Mouse (Mus musculus) kidney, adult 18-20 months (tissue): Measurements from ENCODE around the gene Ddr1.
A peak's percentile ranks its signal among the peaks of the same experiment; 100 is the strongest.

Source experiments
- DNase-seq: peaks from one replicate; pipeline ENCODE4 v3.0.0; 2021

The Ddr1 gene

GRCm38 (mm10) chr17:35719616-35720339 lies 15.4 kb upstream of the Ddr1 start:
- DNase-seq: no peak

GRCm38 (mm10) chr17:35717080-35717479 lies 12.7 kb upstream of the Ddr1 start:
- no peak for DNase-seq

DNA sequence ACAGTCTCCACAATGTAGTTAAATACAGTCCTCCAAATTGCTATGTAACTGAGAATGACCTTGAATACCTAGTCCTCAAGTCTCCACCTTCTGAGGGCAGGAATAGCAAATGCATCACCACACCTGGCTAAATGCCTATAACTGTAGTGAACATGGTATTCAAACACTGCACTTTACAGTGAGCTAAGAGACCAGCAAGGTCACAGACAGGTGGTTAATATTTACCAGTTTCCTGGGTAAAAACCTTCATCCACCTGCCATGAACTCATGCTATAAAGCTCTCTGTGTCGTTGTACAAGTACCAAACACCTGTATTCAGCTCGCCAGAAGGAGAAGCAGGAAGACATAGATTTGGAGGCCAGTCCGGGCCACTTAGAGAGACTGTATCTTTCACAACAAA lies 11.7 kb upstream of the Ddr1 start:
- no peak for DNase-seq

- peak; percentile 77 for DNase-seq
These were observed 6.4 kb upstream of the Ddr1 start for GRCm38 (mm10) chr17:35710705-35711347.

DNA sequence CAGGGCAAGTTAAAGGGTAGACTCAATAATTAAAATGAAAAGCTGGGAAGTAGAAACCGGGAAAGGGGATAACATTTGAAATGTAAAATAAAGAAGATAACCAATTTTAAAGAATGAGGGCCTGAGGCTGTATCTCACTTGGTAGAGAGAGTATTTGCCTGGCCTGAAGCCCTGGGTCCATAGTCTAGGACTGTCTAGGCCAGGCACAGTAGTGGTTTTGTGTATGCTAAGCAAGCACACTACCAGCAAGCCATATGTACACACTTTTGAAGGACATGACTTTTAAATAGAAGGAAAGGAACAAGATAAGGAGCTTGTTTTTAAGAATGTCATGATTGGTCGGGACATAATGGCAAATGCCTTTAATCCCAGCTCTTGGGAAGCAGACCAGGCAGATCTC lies 4.2 kb upstream of the Ddr1 start:
- no peak for DNase-seq

DNA sequence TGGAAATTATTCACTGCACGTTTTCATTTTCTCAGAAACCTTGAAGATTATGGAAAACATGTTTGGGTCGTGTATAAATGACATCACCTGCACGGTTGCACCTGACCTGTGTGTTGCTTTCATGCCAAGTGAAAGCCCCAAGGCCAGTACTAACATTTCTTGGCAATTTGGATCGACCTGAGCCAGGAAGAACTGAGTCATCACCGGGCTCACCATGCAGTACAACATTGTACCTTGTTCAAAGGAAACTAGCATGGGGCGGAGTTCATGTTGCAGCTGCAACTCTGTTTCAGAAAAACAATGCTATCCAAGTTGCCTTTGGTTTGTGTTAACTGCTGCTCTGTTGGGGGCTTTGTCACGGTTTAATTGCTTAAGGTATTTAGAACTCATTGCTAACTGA lies 3.5 kb upstream of the Ddr1 start:
- peak; percentile 46 for DNase-seq

GRCm38 (mm10) chr17:35705836-35706235 lies 1.4 kb upstream of the Ddr1 start:
- peak; percentile 59 for DNase-seq

DNA sequence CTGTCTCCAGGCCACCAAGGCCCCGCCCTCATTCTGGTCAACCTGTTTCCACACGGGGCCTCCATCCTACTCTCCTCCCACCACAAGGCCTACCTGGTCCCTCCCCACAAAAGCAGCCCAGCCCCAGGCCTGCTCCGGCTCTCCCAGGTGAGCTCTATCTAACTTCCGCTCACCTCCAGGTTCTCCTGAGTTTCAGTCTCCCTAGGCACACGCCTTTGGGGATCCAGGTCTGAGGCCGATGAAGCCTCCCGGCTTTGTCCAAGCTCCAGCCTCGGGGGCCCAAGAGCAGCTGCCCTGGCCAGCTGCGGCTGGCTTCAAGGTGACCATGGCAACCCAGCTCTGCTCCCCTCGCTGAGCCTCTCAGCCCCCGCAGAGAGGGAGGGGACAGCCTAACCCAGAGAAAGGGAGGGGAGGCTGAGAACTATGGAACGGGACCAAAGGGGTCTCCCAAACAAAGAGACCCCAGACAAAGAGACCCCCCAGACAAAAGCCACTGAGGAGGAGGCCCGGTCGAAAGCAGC lies 610 bp downstream of the Ddr1 start:
- peak; percentile 64 for DNase-seq

GRCm38 (mm10) chr17:35703065-35703464 lies 1.4 kb downstream of the Ddr1 start:
- no peak for DNase-seq

DNA sequence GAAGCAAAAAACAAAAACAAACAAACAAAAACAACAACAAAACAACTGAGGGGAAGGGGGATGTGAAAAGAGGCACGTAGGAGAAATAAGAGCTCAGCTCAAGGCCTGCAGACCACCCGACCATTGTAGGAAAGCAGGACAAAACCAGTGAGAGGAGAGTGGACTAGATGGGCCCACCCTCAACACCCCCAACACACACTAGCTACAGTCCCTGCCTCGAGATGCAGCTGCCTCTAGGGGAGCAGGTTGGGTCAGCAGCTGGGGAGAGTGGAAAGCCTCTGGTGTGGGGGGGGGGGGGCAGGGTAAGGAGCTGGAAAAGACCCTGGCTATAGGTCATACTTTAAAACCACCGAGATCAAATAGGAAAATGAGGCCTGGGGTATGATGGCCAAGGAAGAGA lies 1.8 kb downstream of the Ddr1 start:
- DNase-seq: no peak

DNA sequence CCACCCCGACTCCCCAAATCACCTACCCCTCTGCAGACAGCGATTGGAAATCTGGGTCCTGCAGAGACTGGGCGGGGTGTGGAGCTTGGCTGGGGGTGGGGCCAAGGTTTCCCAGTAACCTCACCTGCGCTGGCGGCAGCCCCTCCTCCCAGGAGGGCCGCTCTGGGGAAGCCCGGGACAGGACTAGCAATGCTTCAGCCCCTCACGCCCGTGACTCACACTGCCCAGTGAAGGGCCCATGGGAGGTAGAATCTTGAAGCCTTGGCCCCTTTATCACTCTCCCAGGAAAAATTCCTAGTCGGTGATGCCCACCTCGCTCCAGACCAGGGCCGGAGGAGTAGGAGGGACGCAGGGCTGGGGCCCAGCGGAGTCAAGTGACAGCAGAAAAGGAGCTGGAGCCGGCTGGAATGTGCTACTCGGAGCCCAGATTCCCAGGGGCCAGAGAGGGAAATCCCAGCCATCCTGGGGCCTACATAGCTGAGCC lies 2.4 kb downstream of the Ddr1 start:
- peak; percentile 86 for DNase-seq

DNA sequence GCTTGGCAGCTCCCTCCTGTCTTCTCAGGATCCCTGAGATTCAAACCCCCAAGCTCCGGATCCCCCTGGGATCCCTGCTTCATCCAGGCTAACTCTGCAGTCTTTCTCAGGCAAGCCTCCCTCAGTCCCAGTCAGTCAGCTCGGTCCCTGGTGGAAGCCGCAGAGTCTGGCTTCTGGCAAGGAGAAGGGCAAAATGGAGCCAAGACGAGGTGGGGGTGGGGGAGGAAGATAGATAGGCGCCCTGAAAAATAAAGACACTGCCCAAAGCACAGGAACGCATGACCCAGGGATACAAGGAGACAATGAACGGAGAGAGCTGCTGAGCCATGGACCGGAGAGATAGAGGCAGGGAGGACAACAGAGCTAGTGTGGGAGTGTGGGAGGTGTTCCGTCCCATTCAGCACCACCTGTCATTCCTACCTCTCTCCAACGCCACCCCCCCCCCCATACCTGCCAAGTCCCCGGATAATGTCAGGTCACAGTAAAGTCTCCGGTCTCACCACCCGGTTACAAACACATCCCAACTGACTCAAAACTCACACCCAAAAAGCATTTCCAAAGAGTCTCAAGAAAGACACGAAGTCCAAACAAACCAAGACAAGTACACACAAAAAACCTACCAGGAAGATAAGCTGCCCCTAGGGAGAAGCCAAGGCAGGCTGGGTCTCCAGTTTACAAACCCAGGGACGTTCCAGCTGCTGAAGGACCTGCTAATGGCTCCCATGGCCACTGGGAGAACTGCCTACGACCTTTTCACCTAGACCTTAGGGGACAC lies 3.0 kb downstream of the Ddr1 start:
- DNase-seq: peak; percentile 54

- DNase-seq: peak; percentile 90
These were observed 4.0 kb downstream of the Ddr1 start for GRCm38 (mm10) chr17:35700371-35700961.

DNA sequence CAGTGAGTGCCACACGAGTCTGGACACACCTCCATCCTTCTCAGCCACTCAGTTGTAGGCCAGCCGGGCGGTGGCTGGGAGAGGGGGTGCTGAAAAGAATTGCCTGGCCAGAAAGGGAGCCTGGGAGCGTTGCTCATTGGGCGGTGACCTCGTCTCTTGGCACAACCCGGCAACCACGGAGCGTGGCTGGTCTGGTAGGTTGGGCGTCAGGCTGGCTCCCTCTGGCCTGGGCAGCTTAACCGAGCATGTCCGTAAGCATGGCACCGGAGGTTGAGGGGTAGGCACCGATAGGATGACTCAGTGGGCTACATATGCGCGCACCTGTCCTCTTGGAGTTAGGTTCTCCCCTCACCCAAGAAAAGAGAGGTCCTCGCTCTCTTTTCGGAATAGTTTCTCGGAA lies 4.5 kb downstream of the Ddr1 start:
- peak; percentile 85 for DNase-seq

DNA sequence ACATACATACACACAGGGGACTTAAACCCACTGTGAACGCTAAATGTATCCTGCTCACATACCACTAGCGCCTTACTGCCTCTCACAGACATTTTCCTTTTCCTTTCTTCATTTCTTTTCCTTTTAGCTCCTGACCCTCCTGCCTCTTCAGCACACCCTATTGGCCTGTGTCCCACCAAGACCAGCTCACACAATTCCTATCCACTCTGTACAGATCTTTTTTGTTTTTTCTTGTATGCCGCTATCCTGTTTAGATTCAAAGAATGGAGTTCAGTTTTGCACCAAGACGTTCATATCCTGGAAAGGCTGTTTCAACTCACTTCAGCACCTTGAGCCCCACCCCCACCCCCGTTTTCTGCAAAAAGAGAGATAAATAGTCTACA lies 5.9 kb downstream of the Ddr1 start:
- DNase-seq: no peak

DNA sequence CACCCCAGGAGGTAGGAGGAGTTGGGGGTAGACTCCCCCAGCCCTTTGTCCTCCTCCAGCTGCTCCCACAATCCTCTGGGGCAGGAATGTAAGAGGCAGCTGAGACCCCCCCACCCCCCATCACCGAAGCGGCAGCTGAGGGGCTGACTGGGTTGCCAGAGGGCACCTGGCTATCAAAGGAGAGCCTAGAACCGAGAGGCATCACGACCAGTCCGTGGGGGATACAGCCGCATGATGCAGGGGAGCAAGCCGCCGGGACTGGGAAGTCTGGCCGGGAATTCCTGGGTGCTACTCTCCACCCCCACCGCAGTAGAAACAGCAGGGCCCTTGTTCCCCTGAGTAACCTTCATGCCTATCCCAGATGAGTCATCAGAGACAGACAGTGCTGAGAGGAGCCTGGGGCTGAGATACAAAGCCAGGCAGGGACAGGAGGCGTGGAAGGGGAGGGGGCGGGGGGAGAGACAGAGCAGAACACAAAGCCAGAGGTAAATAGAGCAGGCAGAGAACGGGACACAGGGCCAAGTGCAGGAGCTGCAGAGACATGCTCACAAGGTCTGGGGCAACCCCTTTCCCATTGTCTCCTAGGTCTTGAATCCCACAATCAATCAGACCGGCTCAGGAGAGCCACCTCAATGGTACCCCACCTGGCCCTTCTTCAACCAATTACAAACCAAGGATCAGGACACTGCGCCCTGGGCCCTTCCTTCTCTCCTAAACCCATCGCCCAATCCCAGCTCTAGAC lies 6.5 kb downstream of the Ddr1 start:
- DNase-seq: peak; percentile 25

DNA sequence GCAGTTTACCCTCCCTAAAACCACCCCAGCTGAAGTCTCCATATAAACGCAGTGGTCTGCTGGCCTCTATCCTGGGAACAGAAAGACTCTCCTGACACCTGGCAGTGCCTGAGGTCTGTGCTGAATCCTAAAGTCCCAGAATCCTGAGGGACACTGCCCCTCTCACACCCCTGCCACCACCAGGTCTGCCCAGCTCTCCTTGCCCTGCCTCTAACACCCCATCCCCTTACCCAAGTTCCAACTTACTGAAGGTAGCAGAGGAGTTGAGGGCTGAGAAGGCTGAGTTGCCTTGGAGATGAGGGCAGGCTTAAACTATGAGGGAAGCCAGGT lies 7.0 kb downstream of the Ddr1 start:
- no peak for DNase-seq

- DNase-seq: no peak
These were observed 7.7 kb downstream of the Ddr1 start for GRCm38 (mm10) chr17:35696691-35697090.

GRCm38 (mm10) chr17:35695289-35695688 lies 9.1 kb downstream of the Ddr1 start:
- peak; percentile 30 for DNase-seq

- DNase-seq: no peak
These were observed 10.5 kb downstream of the Ddr1 start for GRCm38 (mm10) chr17:35693906-35694305.

- DNase-seq: no peak
These were observed 12.1 kb downstream of the Ddr1 start for GRCm38 (mm10) chr17:35692368-35692767.

GRCm38 (mm10) chr17:35691811-35692210 lies 12.6 kb downstream of the Ddr1 start:
- no peak for DNase-seq
